Mouse (Mus musculus): ENCODE results near the gene Slc22a2.

DNA sequence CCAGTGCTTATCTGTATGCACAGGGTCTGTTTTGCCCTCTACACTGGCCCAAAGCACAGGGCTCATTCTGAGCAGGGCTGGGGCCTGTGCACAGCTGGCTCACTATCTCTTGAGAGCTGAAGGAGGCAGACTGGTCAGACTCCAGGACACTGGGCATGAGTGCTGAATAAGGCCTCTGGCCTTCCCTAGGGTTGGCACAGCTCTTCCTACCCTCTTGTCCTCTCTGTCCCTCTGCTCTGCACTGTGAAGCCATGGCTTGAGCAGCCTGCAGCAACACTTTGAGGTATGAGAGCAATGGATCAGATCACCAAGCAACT, 85.4 kb downstream of the Slc22a2 start:
- TF ChIP-seq POLR2A (IDR thresholded peaks at IDR 0.05; ENCODE audit: low read depth, low read length) (no peak), CTCF (IDR thresholded peaks at IDR 0.05; ENCODE audit: borderline replicate concordance, insufficient read depth, low read length) (no peak)
